Mouse (Mus musculus) embryonic facial prominence, embryonic 11.5 days (tissue): Measurements from ENCODE around the gene Btrc. TPM values are rescaled to one million over a fixed set of nuclear protein-coding genes. Genes with fewer than 3 reads are reported as not detected.

Experiments
- ATAC-seq: fragments of 200-750 bp; cut with Nextera tagmentation; replicated peaks from 2 replicates; pipeline ENCODE4 v1.8.0; 2017; ENCODE audit warnings: low read depth; ENCODE audit not compliant: insufficient number of reproducible peaks, low FRiP score, low TSS enrichment
- DNase-seq: peaks from one replicate; pipeline ENCODE4 v3.0.0-alpha.2; 2015; ENCODE audit warnings: low spot score
- H3K27ac ChIP-seq: fragments of 300-500 bp; sonication (generic); replicated peaks from 2 replicates; pipeline ENCODE4 v1.5.1; 2014; ENCODE audit warnings: mild to moderate bottlenecking, low read depth, low read length, control low read depth
- H3K27me3 ChIP-seq: fragments of 300-500 bp; sonication (generic); 2 replicates; pipeline ENCODE4 v1.6.1; 2014; ENCODE audit warnings: mild to moderate bottlenecking, low read length, moderate library complexity, mixed read lengths; ENCODE audit not compliant: control insufficient read depth, insufficient read depth
- H3K36me3 ChIP-seq: fragments of 300-500 bp; sonication (generic); replicated peaks from 2 replicates; pipeline ENCODE4 v1.6.1; 2014; ENCODE audit warnings: low read depth, mild to moderate bottlenecking, low read length, moderate library complexity, mixed read lengths; ENCODE audit not compliant: control insufficient read depth, insufficient read depth
- H3K4me1 ChIP-seq: fragments of 300-500 bp; sonication (generic); 2 replicates; pipeline ENCODE4 v1.6.1; 2014; ENCODE audit warnings: low read length, mixed read lengths; ENCODE audit not compliant: control insufficient read depth, insufficient read depth
- H3K4me2 ChIP-seq: fragments of 300-500 bp; sonication (generic); 2 replicates; pipeline ENCODE4 v1.6.1; 2014; ENCODE audit warnings: low read depth, mild to moderate bottlenecking, control low read depth, low read length, moderate library complexity
- H3K4me3 ChIP-seq: fragments of 300-500 bp; sonication (generic); 2 replicates; pipeline ENCODE4 v1.5.1; 2014; ENCODE audit warnings: low read depth, low read length, control low read depth
- H3K9ac ChIP-seq: fragments of 300-500 bp; sonication (generic); replicated peaks from 2 replicates; pipeline ENCODE4 v1.6.1; 2014; ENCODE audit warnings: mild to moderate bottlenecking, control low read depth, low read length
- H3K9me3 ChIP-seq: fragments of 300-500 bp; sonication (generic); replicated peaks from 2 replicates; pipeline ENCODE4 v1.6.1; 2016; ENCODE audit warnings: mild to moderate bottlenecking, low read length, inconsistent platforms, mixed read lengths; ENCODE audit not compliant: control insufficient read depth
- WGBS: fragments of 180-500 bp; shearing (Covaris S2); extraction: QIAGEN DNeasy Blood & Tissue Kit; methylation state at CpG from one replicate; pipeline ENCODE4 v1.1.7; 2014; 5-methylcytosine and 5-hydroxymethylcytosine counted together
- polyA plus RNA-seq: library from polyadenylated mRNA; unstranded; fragments of >200 nt; fragmentation: Nextera tagmentation; extraction: Ambion mirVana; gene quantifications from 2 replicates; pipeline ENCODE4 v1.2.1, GENCODE M21; 2014

Btrc gene
- polyA plus RNA-seq, 1 experiment from 2014 or later = 56.0 TPM

GRCm38 (mm10) chr19:45441717-45442116 is 78.2 kb downstream of the Btrc start:
- Histone ChIP-seq H3K4me1 (no peaks in the 10 kb centered on the region), H3K27me3 (no peaks in the 10 kb centered on the region), H3K4me2 (no peak overlapping the region), H3K36me3 (no peaks in the 10 kb centered on the region), H3K27ac (no peak overlapping the region), H3K4me3 (no peak overlapping the region), H3K9ac (no peak overlapping the region), H3K9me3 (no peaks in the 10 kb centered on the region)
- WGBS = 53% methylated on average over 7 of the region's 7 CpGs
- ATAC-seq (no peak), DNase-seq (no peak)

DNA sequence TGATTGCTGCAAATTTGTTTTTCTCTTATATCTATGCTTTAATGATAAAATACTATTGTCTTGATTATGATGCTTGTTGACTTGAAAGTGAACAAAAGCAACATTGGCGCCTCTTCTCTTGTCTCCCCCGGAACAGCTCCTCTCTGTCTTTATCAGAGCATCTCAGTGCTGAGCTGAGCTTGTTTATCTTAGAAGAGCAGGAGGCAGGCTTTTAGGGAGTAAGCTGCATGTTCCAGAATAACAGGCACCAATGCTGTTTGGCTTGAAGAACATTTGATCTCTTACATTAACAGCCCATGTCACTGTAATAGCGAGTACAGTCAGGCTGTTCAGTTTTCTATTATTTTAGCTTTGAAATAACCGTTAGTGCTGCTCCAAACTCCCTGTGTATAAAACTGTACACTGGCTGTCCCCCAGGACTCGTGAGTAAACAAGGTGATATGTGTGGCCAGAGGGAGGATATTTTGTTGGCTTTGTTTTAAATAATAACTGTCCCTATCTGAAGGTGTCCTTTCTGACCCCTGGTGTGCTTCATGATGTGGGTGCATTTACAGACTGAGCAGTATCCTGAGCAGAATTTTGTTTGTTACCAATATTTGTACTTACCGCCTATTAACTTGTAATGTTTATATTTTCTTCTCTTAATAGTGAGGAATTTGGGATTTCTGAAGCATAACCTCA is 81.9 kb downstream of the Btrc start:
- Histone ChIP-seq H3K27ac (no peak overlapping the region), H3K36me3 (no peaks in the 10 kb centered on the region), H3K4me1 (no peaks in the 10 kb centered on the region), H3K4me3 (no peak overlapping the region), H3K4me2 (no peak overlapping the region), H3K27me3 (no peaks in the 10 kb centered on the region), H3K9ac (no peak overlapping the region), H3K9me3 (no peaks in the 10 kb centered on the region)
- DNase-seq (no peak), ATAC-seq (no peak)
- 64% methylated on average over 6 of the region's 6 CpGs for WGBS

DNA sequence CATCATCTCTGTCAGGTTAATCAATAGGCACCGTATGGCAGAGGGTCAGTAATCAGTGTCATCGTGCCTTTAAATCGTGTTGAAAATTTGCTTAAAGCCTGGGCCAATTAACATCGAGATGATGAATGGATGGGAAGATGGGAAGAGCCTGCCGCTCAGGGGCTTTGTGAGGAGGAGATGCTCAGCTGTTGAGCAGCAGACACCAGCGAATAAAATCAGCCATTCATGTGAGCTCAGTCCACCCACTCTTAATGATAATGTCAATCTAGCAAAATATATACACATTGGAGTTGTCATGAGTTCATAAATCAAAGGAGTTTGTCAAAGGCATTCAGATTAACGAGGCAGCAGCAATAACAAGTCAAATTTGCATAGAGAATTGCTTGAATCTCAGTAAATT is 83.1 kb downstream of the Btrc start:
- DNase-seq (no peak), ATAC-seq (no peak)
- Histone ChIP-seq H3K9ac (no peak overlapping the region), H3K27ac (no peak overlapping the region), H3K9me3 (no peaks in the 10 kb centered on the region), H3K4me3 (no peak overlapping the region), H3K36me3 (no peaks in the 10 kb centered on the region), H3K4me1 (no peaks in the 10 kb centered on the region), H3K27me3 (no peaks in the 10 kb centered on the region), H3K4me2 (no peak overlapping the region)
- 66% methylated on average over 7 of the region's 7 CpGs for WGBS

- Histone ChIP-seq H3K36me3 (no peaks in the 10 kb centered on the region), H3K27me3 (no peaks in the 10 kb centered on the region), H3K9me3 (no peaks in the 10 kb centered on the region), H3K4me1 (no peaks in the 10 kb centered on the region), H3K4me2 (no peak overlapping the region), H3K9ac (no peak overlapping the region), H3K27ac (no peak overlapping the region), H3K4me3 (no peak overlapping the region)
- DNase-seq (no peak), ATAC-seq (no peak)
- WGBS = 88% methylated on average over 2 of the region's 2 CpGs
Observed at GRCm38 (mm10) chr19:45447222-45447621, 83.7 kb downstream of the Btrc start.

- H3K4me3 ChIP-seq = no peak overlapping the region
- H3K9ac ChIP-seq = no peak overlapping the region
- H3K4me1 ChIP-seq = no peaks in the 10 kb centered on the region
- no peak overlapping the region for H3K4me2 ChIP-seq
- no peaks in the 10 kb centered on the region for H3K27me3 ChIP-seq
- 75% methylated on average over 1 of the region's 1 CpGs for WGBS
- no peak overlapping the region for H3K27ac ChIP-seq
- no peak for DNase-seq
- H3K9me3 ChIP-seq = no peaks in the 10 kb centered on the region
- ATAC-seq = no peak
- no peaks in the 10 kb centered on the region for H3K36me3 ChIP-seq
Observed at GRCm38 (mm10) chr19:45447886-45448285, 84.4 kb downstream of the Btrc start.

DNA sequence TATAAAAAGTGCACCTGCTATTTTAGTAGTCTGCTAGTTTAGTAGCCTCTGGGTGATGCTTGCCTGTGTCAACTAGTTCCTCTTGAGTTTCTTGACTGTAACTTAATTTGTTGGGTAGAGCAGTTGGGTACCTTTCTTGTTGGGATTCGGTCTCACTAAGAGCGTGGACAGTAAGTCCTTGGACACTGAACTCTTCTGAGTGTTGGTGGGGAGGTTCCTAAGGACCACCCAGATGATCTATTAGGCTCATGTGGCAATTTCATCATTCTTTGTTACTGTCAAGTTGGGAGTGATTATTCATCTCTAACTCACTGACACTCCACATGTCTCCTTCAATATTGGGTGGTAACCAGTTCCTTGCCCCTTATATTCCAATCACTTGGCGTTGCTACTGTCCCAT is 90.9 kb downstream of the Btrc start:
- no peak overlapping the region for H3K4me3 ChIP-seq
- no peak overlapping the region for H3K27ac ChIP-seq
- no peak for DNase-seq
- no peaks in the 10 kb centered on the region for H3K27me3 ChIP-seq
- H3K4me2 ChIP-seq = no peak overlapping the region
- no peak for ATAC-seq
- no peak overlapping the region for H3K9ac ChIP-seq
- no peaks in the 10 kb centered on the region for H3K4me1 ChIP-seq
- no peaks in the 10 kb centered on the region for H3K36me3 ChIP-seq
- 96% methylated on average over 3 of the region's 3 CpGs for WGBS
- no peaks in the 10 kb centered on the region for H3K9me3 ChIP-seq

- no peak overlapping the region for H3K27ac ChIP-seq
- no peaks in the 10 kb centered on the region for H3K9me3 ChIP-seq
- H3K9ac ChIP-seq = no peak overlapping the region
- no peaks in the 10 kb centered on the region for H3K36me3 ChIP-seq
- no peak for ATAC-seq
- no peaks in the 10 kb centered on the region for H3K27me3 ChIP-seq
- no peak for DNase-seq
- WGBS = 83% methylated on average over 7 of the region's 7 CpGs
- H3K4me3 ChIP-seq = no peak overlapping the region
- no peaks in the 10 kb centered on the region for H3K4me1 ChIP-seq
- no peak overlapping the region for H3K4me2 ChIP-seq
Observed at GRCm38 (mm10) chr19:45456896-45457295, 93.4 kb downstream of the Btrc start.

DNA sequence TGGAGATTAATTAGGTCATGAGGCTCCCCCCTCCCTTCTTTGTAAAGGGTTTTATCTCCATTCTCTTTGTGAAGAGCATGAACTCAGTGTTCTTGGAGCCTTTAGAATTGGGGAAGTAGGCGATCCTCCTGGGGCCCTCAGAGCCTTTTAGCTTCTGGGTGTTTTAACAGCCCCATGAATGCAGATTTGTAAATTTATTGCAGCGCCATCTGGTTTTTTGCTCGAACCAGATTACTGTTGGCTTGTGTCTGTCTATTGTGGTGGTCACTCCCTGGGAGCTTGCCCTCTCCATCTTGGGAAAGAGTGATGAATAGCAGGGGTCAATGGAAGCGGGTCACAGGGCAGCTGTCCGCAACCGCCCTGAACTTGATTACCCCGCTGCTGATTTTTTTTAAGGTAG is 95.2 kb downstream of the Btrc start:
- H3K27me3 ChIP-seq = no peaks in the 10 kb centered on the region
- H3K27ac ChIP-seq = no peak overlapping the region
- no peaks in the 10 kb centered on the region for H3K9me3 ChIP-seq
- H3K4me3 ChIP-seq = no peak overlapping the region
- ATAC-seq (no peak), DNase-seq (no peak)
- no peak overlapping the region for H3K9ac ChIP-seq
- no peak overlapping the region for H3K4me2 ChIP-seq
- 27% methylated on average over 7 of the region's 7 CpGs for WGBS
- H3K36me3 ChIP-seq = no peaks in the 10 kb centered on the region
- no peaks in the 10 kb centered on the region for H3K4me1 ChIP-seq
